Mouse (Mus musculus) hindbrain, embryonic 16.5 days (tissue): ENCODE results near the gene Cstf3. TPM values are rescaled to one million over a fixed set of nuclear protein-coding genes. Genes with fewer than 3 reads are reported as not detected.

Experiments
- ATAC-seq: fragments of 200-750 bp; cut with Nextera tagmentation; 2 replicates; pipeline ENCODE4 v1.8.0; 2017; ENCODE audit warnings: moderate TSS enrichment, moderate library complexity
- H3K27ac ChIP-seq: fragments of 300-500 bp; sonication (generic); 2 replicates; pipeline ENCODE4 v1.5.1; 2014; ENCODE audit warnings: low read depth, mild to moderate bottlenecking, control low read depth, low read length, moderate library complexity
- H3K27me3 ChIP-seq: fragments of 300-500 bp; sonication (generic); replicated peaks from 2 replicates; pipeline ENCODE4 v1.6.1; 2014; ENCODE audit warnings: low read length; ENCODE audit not compliant: control insufficient read depth, insufficient read depth
- H3K36me3 ChIP-seq: fragments of 300-500 bp; sonication (generic); 2 replicates; pipeline ENCODE4 v1.6.1; 2014; ENCODE audit warnings: mild to moderate bottlenecking, low read length, moderate library complexity, mixed read lengths; ENCODE audit not compliant: control insufficient read depth, insufficient read depth
- H3K4me1 ChIP-seq: fragments of 300-500 bp; sonication (generic); 2 replicates; pipeline ENCODE4 v1.6.1; 2014; ENCODE audit warnings: low read depth, low read length; ENCODE audit not compliant: control insufficient read depth, insufficient read depth
- H3K4me2 ChIP-seq: fragments of 300-500 bp; sonication (generic); 2 replicates; pipeline ENCODE4 v1.6.1; 2014; ENCODE audit warnings: mild to moderate bottlenecking, low read length, control low read depth, moderate library complexity
- H3K4me3 ChIP-seq: fragments of 300-500 bp; sonication (generic); 2 replicates; pipeline ENCODE4 v1.5.1; 2014; ENCODE audit warnings: mild to moderate bottlenecking, low read length, control low read depth, moderate library complexity
- H3K9ac ChIP-seq: fragments of 300-500 bp; sonication (generic); 2 replicates; pipeline ENCODE4 v1.6.1; 2014; ENCODE audit warnings: low read depth, mild to moderate bottlenecking, control low read depth, low read length, moderate library complexity
- H3K9me3 ChIP-seq: fragments of 300-500 bp; sonication (generic); 2 replicates; pipeline ENCODE4 v1.6.1; 2014; ENCODE audit warnings: mild to moderate bottlenecking, low read length, moderate library complexity; ENCODE audit not compliant: control insufficient read depth
- WGBS: fragments of 180-500 bp; shearing (Covaris S2); extraction: QIAGEN DNeasy Blood & Tissue Kit; methylation state at CpG from one replicate; pipeline ENCODE4 v1.1.7; 2014; 5-methylcytosine and 5-hydroxymethylcytosine counted together
- polyA plus RNA-seq: library from polyadenylated mRNA; unstranded; fragments of >200 nt; fragmentation: Nextera tagmentation; extraction: Ambion mirVana; gene quantifications from 2 replicates; pipeline ENCODE4 v1.2.1, GENCODE M21; 2015

The Cstf3 gene
- polyA plus RNA-seq, 1 experiment from 2014 or later, result 73.8 TPM

DNA sequence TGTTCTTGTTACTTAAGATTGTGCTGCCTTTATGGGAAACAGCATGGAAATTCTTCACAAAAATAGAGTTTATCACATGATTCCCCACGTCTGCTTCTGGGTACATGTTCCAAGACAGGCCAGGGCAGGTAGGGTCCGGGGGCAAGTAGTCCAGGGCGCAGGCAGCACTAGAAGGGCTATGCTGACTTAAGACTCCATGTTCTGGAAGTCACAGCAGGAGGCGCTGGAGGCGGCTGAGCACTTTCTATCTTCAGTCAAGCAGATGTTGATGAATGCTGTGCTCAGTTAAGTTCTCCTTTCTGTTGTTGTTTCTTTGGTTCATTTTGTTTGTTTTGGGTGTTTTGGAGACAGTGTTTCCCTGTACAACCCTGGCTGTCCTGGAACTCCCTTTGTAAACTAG lies 14.1 kb upstream of the Cstf3 start:
- Histone ChIP-seq H3K9me3 (no peaks in the 10 kb centered on the region), H3K36me3 (no peaks in the 10 kb centered on the region), H3K4me3 (no peak overlapping the region), H3K9ac (no peak overlapping the region), H3K27me3 (no peaks in the 10 kb centered on the region), H3K27ac (no peak overlapping the region), H3K4me1 (no peaks in the 10 kb centered on the region), H3K4me2 (no peak overlapping the region)
- 78% methylated on average over 5 of the region's 5 CpGs for WGBS
- no peak for ATAC-seq

DNA sequence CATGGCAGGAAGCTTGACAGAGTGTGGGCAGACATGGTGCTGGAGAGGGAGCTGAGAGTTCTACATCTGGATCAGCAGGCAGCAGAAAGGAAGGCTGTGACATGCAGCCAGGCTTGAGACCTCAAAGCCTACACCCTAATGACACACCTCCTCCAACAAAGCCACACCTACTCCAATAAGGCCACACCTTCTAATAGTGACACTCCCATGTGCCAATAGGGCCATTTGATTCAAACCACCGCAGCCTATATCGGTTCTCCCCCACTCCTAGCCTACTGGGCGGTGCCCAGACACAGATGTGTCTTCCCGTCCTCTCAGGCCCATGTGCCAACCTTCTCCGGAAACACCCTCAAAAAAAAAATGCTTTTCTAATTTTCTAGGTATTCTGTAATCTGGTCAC lies 12.3 kb upstream of the Cstf3 start:
- Histone ChIP-seq H3K27ac (no peak overlapping the region), H3K36me3 (no peaks in the 10 kb centered on the region)
- WGBS, result 78% methylated on average over 5 of the region's 5 CpGs

DNA sequence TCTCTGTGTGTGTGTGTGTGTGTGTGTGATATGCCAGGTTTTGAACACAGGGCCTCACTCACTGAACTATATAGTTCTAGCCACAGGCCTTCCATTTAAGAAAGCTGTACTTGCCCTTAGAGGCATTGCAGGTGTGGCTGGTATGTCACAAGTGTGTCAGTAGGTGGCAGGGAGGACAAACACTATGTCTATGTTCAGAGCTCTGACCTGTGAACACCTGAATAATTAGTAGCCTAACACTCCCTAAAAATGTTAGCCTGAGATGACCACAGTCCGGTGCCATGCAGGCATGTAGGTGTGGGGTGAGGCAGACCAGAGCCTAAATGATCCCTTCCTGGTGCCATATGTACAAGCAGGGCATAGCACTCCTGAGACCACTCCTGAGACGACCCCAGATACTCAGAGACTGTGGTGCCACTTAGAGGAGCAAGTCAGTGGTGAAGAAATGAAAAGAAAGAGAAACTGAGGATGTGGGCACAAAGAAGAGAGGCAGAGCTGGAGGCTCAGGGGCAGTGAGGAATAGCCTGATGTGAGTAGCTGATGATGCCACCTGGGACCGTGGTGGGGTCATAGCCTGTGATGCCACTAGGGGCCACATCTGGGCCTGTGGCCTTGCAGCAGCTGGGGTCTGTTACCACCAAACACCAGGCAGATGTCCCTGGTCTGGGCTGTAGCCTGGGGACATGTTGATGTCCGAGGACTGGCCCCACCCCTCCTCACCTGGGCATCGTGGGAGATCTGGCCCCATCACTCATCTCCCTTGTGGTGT lies 11.3 kb upstream of the Cstf3 start:
- Histone ChIP-seq H3K4me3 (no peak overlapping the region), H3K36me3 (no peaks in the 10 kb centered on the region), H3K9ac (no peak overlapping the region), H3K27me3 (no peaks in the 10 kb centered on the region), H3K9me3 (no peaks in the 10 kb centered on the region), H3K4me1 (no peaks in the 10 kb centered on the region), H3K27ac (no peak overlapping the region), H3K4me2 (no peak overlapping the region)
- WGBS, result 66% methylated on average over 5 of the region's 5 CpGs
- no peak for ATAC-seq

More for the DNA sequence above, 12.3 kb upstream of the Cstf3 start:
- Histone ChIP-seq H3K4me2 (no peak overlapping the region), H3K27me3 (no peaks in the 10 kb centered on the region), H3K9me3 (no peaks in the 10 kb centered on the region), H3K4me1 (no peaks in the 10 kb centered on the region), H3K4me3 (no peak overlapping the region), H3K9ac (no peak overlapping the region)
- ATAC-seq, result no peak

DNA sequence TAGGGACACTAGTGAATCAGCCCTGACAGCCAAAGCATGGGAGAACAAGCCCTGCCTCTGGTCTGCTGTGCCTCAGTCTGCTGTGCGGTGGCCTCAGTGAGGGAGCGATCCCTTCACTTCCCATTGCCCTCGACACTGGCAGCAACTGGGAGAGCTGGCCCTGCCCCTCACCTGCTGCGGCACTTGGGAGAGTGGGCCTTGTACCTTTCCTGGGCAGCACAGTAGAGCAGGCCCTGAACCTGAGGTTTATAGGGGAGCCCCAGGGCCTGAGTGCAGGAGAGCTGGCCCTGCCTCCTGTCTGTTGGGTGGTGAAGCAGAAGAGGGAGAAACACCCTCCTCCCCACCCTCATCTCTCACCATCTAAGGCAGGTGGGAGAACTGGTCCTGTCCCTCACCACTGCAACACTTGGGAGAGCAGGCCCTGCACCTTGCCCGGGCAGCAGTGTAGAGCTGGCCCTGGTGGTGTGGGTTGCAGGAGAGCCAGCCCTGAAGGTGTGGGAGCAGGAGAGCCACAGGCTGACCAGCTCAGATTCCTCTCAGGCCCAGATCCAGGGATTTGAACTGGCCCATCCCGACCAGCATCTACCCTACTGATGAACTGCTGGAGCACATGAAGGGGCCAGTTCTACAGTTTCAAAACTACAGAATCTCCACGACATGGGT lies 10.4 kb upstream of the Cstf3 start:
- H3K27ac ChIP-seq, result no peak overlapping the region
- H3K9me3 ChIP-seq, result no peaks in the 10 kb centered on the region
- H3K4me1 ChIP-seq, result no peaks in the 10 kb centered on the region
- no peak overlapping the region for H3K4me3 ChIP-seq
- H3K4me2 ChIP-seq, result no peak overlapping the region
- no peaks in the 10 kb centered on the region for H3K27me3 ChIP-seq
- WGBS, result 86% methylated on average over 7 of the region's 7 CpGs
- no peaks in the 10 kb centered on the region for H3K36me3 ChIP-seq
- ATAC-seq, result no peak
- no peak overlapping the region for H3K9ac ChIP-seq

DNA sequence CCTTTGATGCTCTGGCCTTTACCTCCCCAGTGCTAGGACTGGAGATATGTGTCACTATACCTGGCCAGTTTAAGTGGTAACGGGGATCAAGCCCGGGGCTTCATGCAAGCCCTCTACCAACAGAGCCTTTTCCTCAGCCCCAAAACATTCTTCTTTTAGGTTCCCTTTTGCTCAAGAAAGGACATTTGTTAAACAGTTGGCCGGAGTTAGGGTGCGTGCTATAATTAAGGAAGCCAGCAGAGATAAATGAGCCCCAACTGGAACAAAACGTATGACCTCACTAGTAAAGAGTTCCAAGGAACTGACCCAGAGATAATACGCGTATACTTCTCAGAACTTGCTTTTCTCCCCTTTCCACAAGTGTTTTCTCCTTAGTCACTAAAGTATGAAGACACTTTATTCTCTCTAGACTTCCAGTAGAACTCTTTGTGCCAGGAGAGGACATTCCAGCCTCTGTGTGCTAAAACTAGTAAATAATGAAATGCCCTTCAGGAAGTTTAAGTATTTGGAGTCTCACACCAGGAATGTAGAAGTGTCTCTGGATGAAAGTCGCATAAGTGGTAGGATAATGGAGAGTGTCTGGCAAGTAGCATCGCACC lies 8.9 kb upstream of the Cstf3 start:
- no peak for ATAC-seq

DNA sequence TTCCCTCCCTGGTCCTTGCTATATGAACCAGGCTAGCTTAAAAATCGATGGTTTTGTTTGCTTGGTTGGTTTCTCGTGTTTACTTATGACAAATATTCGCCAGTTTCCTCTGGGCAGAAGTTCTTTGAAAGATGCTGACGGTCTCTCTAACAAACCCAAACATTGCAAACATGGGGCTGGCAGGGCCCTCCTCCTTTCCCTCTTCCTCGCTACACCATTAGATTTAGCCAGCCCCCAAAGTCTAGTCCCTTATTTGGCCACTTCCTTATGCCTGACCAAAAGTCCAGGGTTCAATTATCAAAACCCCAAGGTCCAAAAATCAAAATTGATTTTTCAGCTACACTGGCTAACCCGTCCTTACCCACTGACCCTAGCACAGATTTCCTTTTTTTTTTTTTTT lies 7.3 kb upstream of the Cstf3 start:
- Histone ChIP-seq H3K27ac (no peak overlapping the region), H3K27me3 (no peaks in the 10 kb centered on the region), H3K4me1 (no peaks in the 10 kb centered on the region), H3K4me2 (no peak overlapping the region), H3K9ac (no peak overlapping the region), H3K36me3 (no peaks in the 10 kb centered on the region), H3K9me3 (no peaks in the 10 kb centered on the region), H3K4me3 (no peak overlapping the region)
- 69% methylated on average over 6 of the region's 6 CpGs for WGBS
- ATAC-seq, result no peak

More for the DNA sequence above, 8.9 kb upstream of the Cstf3 start:
- H3K4me3 ChIP-seq, result no peak overlapping the region
- no peaks in the 10 kb centered on the region for H3K36me3 ChIP-seq
- WGBS, result 61% methylated on average over 9 of the region's 9 CpGs
- no peaks in the 10 kb centered on the region for H3K9me3 ChIP-seq
- no peak overlapping the region for H3K9ac ChIP-seq
- H3K4me1 ChIP-seq, result no peaks in the 10 kb centered on the region
- no peak overlapping the region for H3K27ac ChIP-seq
- H3K27me3 ChIP-seq, result no peaks in the 10 kb centered on the region
- H3K4me2 ChIP-seq, result no peak overlapping the region

DNA sequence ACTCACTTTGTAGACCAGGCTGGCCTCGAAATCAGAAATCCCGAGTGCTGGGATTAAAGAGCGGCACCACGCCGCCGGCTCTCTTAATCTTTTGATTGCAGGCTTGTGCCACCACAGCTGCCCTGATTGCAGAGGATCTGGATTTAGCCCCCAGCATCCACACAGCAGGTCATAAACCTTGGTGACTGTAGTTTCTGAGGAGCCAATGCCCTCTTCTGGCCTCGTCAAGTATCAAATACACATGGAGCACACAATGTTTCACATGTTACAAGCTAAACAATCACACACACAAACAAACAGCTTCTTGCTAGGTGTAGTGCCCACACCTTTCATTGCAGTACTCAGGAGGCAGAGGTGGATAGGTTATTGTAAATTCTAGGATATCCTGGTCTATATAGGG lies 6.1 kb upstream of the Cstf3 start:
- H3K9ac ChIP-seq, result no peak overlapping the region
- ATAC-seq, result no peak
- no peak overlapping the region for H3K27ac ChIP-seq
- WGBS, result 86% methylated on average over 7 of the region's 7 CpGs
- no peaks in the 10 kb centered on the region for H3K36me3 ChIP-seq
- 0 out of 2 replicates have a peak, but pooled peaks cover 1% of the 10 kb centered on the region for H3K4me1 ChIP-seq
- H3K4me2 ChIP-seq, result no peak overlapping the region
- H3K4me3 ChIP-seq, result no peak overlapping the region
- no peaks in the 10 kb centered on the region for H3K9me3 ChIP-seq
- H3K27me3 ChIP-seq, result no peaks in the 10 kb centered on the region

DNA sequence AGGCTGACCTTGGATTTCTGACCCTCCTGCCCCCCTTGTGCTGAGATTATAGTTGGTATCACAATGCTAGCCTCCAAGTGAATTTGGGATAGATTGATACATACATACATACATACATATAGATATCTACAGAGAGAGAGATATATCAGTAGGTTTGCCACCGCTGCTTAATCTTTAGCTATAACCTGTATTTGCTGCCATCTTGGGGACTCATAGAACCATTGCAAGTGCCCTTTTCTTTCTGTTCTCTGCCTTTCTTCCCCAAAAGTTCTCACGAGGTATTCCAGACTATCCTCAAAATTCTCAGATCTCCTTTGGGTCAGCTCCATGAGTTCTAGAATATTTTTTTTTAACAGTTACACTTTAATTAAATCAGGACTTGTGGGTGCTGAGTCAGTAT lies 4.7 kb upstream of the Cstf3 start:
- Histone ChIP-seq H3K9me3 (no peaks in the 10 kb centered on the region), H3K4me2 (no peak overlapping the region), H3K4me3 (no peak overlapping the region), H3K27me3 (no peaks in the 10 kb centered on the region), H3K27ac (no peak overlapping the region), H3K36me3 (no peaks in the 10 kb centered on the region), H3K4me1 (peaks cover 5% of the 10 kb centered on the region), H3K9ac (no peak overlapping the region)
- 51% methylated on average over 2 of the region's 2 CpGs for WGBS
- ATAC-seq, result no peak

DNA sequence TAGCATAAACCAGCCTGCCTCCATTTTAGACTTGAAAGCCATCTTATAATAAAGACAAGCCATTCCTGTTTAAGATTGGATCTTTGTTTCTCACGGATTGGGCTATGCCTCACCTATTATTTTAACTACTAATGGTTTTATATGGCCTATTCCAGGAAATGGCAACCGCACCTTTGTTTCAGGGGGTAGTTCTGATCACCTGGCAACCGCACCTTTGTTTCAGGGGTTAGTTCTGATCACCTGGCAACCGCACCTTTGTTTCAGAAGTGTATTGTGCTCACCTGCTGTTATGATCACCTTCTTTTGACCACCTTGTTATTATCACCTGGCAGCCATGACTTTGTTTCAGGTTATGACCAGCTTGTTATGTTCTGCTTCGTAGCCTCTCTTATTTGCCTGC lies 1.8 kb upstream of the Cstf3 start:
- no peak overlapping the region for H3K4me2 ChIP-seq
- H3K4me3 ChIP-seq, result no peak overlapping the region
- no peaks in the 10 kb centered on the region for H3K27me3 ChIP-seq
- H3K27ac ChIP-seq, result no peak overlapping the region
- no peak overlapping the region for H3K9ac ChIP-seq
- H3K4me1 ChIP-seq, result peaks cover 19% of the 10 kb centered on the region
- 96% methylated on average over 5 of the region's 5 CpGs for WGBS
- no peaks in the 10 kb centered on the region for H3K9me3 ChIP-seq
- no peaks in the 10 kb centered on the region for H3K36me3 ChIP-seq
- ATAC-seq, result no peak
